Mouse (Mus musculus) limb, embryonic 12.5 days (tissue): ENCODE data around the gene Slit3. TPM values are rescaled to one million over a fixed set of nuclear protein-coding genes. Genes with fewer than 3 reads are reported as not detected.

ENCODE experiments used
- ATAC-seq: fragments of 200-750 bp; cut with Nextera tagmentation; 2 replicates; pipeline ENCODE4 v1.8.0; 2017; ENCODE audit warnings: low read depth, moderate TSS enrichment; ENCODE audit not compliant: insufficient number of reproducible peaks, insufficient read depth, low FRiP score, low TSS enrichment
- H3K27ac ChIP-seq: fragments of 300-500 bp; sonication (generic); 2 replicates; pipeline ENCODE4 v1.5.1; 2016; ENCODE audit warnings: mild to moderate bottlenecking, moderate library complexity
- H3K27me3 ChIP-seq: fragments of 300-500 bp; sonication (generic); 2 replicates; pipeline ENCODE4 v1.6.1; 2016; ENCODE audit warnings: mild to moderate bottlenecking, moderate library complexity
- H3K36me3 ChIP-seq: fragments of 300-500 bp; sonication (generic); 2 replicates; pipeline ENCODE4 v1.6.1; 2016; ENCODE audit warnings: mild to moderate bottlenecking, moderate library complexity
- H3K4me1 ChIP-seq: fragments of 300-500 bp; sonication (generic); replicated peaks from 2 replicates; pipeline ENCODE4 v1.6.1; 2016
- H3K4me2 ChIP-seq: fragments of 300-500 bp; sonication (generic); 2 replicates; pipeline ENCODE4 v1.6.1; 2016; ENCODE audit warnings: mild to moderate bottlenecking, moderate library complexity
- H3K4me3 ChIP-seq: fragments of 300-500 bp; sonication (generic); replicated peaks from 2 replicates; pipeline ENCODE4 v1.5.1; 2016; ENCODE audit warnings: mild to moderate bottlenecking
- H3K9ac ChIP-seq: fragments of 300-500 bp; sonication (generic); replicated peaks from 2 replicates; pipeline ENCODE4 v1.6.1; 2016; ENCODE audit warnings: mild to moderate bottlenecking, moderate library complexity
- H3K9me3 ChIP-seq: fragments of 300-500 bp; sonication (generic); 2 replicates; pipeline ENCODE4 v1.6.1; 2016; ENCODE audit warnings: mild to moderate bottlenecking, moderate library complexity
- WGBS: fragments of 180-500 bp; shearing (Covaris S2); methylation state at CpG from one replicate; pipeline ENCODE4 v1.1.7; 2016; 5-methylcytosine and 5-hydroxymethylcytosine counted together
- polyA plus RNA-seq: library from polyadenylated mRNA; unstranded; fragments of >200 nt; fragmentation: Nextera tagmentation; extraction: Ambion mirVana; gene quantifications from 2 replicates; pipeline ENCODE4 v1.2.1, GENCODE M21; 2016

Gene Slit3
- polyA plus RNA-seq, 1 experiment from 2014 or later = 29.7 TPM

- H3K9me3 ChIP-seq = no peaks in the 10 kb centered on the region
- no peak overlapping the region for H3K4me2 ChIP-seq
- no peaks in the 10 kb centered on the region for H3K36me3 ChIP-seq
- H3K27me3 ChIP-seq = no peaks in the 10 kb centered on the region; the same call in 1 of the 2 replicates
- peak overlapping the region; percentile 74 for H3K27ac ChIP-seq
- ATAC-seq = no peak
- H3K4me1 ChIP-seq = peaks cover 39% of the 10 kb centered on the region
- no peak overlapping the region for H3K9ac ChIP-seq
- WGBS = 26% methylated on average over 6 of the region's 6 CpGs
- no peak overlapping the region for H3K4me3 ChIP-seq
Observed at GRCm38 (mm10) chr11:35437510-35437909, 316.5 kb downstream of the Slit3 start.

- Histone ChIP-seq H3K4me1 (peaks cover 50% of the 10 kb centered on the region), H3K27me3 (no peaks in the 10 kb centered on the region), H3K27ac (no peak overlapping the region), H3K36me3 (no peaks in the 10 kb centered on the region), H3K9ac (no peak overlapping the region), H3K4me2 (no peak overlapping the region), H3K9me3 (no peaks in the 10 kb centered on the region), H3K4me3 (no peak overlapping the region)
- ATAC-seq = no peak
- 82% methylated on average over 11 of the region's 11 CpGs for WGBS
Observed at GRCm38 (mm10) chr11:35440186-35440585, 319.2 kb downstream of the Slit3 start.

DNA sequence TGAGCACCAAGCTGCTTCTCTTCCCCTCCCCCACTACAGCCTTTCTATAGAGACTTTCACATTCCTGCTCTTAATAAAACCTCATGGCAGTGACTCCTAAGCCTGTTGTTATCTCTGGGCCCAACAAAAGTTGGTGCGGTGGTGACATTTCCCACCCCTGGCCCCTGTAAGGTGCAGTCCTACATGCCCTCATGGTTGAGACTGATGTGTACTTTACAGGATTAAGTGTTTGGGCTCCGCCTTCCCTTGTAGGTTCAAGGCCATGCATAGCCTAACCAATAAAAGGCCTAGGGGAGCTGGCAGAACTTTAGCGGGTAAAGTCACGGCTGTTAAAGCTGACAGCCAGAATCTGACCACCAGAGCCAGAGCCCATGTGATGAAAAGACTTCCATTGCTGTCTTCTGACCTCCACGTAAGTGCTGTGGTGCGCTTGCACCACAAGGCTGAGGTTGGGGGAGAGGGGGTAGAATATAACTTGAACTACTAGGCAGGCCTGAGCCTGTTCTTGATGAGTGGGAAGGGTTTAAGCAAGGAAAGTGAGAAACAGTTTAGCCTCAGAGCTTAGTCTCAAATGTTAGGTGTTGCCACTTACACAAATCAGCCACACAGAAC lies 323.6 kb downstream of the Slit3 start:
- H3K36me3 ChIP-seq = no peaks in the 10 kb centered on the region
- 50% methylated on average over 6 of the region's 6 CpGs for WGBS
- no peaks in the 10 kb centered on the region for H3K27me3 ChIP-seq
- no peaks in the 10 kb centered on the region for H3K9me3 ChIP-seq
- H3K4me1 ChIP-seq = peaks cover 53% of the 10 kb centered on the region
- H3K4me2 ChIP-seq = no peak overlapping the region
- no peak overlapping the region for H3K9ac ChIP-seq
- no peak overlapping the region for H3K4me3 ChIP-seq
- H3K27ac ChIP-seq = peak overlapping the region; percentile 47; the same call in 1 of the 2 replicates
- no peak for ATAC-seq

GRCm38 (mm10) chr11:35447951-35448350 lies 326.9 kb downstream of the Slit3 start:
- no peaks in the 10 kb centered on the region for H3K36me3 ChIP-seq
- no peak overlapping the region for H3K4me3 ChIP-seq
- H3K9me3 ChIP-seq = no peaks in the 10 kb centered on the region
- no peaks in the 10 kb centered on the region for H3K27me3 ChIP-seq
- no peak overlapping the region for H3K9ac ChIP-seq
- H3K27ac ChIP-seq = peak overlapping the region; percentile 89
- peak overlapping the region; percentile 13 for H3K4me2 ChIP-seq
- 12% methylated on average over 9 of the region's 9 CpGs for WGBS
- ATAC-seq = peak; percentile 52; the same call in 1 of the 2 replicates
- peaks cover 82% of the 10 kb centered on the region for H3K4me1 ChIP-seq

- WGBS = 85% methylated on average over 6 of the region's 6 CpGs
- H3K27me3 ChIP-seq = no peaks in the 10 kb centered on the region
- H3K4me2 ChIP-seq = no peak overlapping the region
- H3K27ac ChIP-seq = no peak overlapping the region
- H3K9me3 ChIP-seq = no peaks in the 10 kb centered on the region
- peaks cover 89% of the 10 kb centered on the region for H3K4me1 ChIP-seq
- H3K9ac ChIP-seq = no peak overlapping the region
- no peak overlapping the region for H3K4me3 ChIP-seq
- ATAC-seq = no peak
- no peaks in the 10 kb centered on the region for H3K36me3 ChIP-seq
Observed at GRCm38 (mm10) chr11:35449199-35449598, 328.2 kb downstream of the Slit3 start.

DNA sequence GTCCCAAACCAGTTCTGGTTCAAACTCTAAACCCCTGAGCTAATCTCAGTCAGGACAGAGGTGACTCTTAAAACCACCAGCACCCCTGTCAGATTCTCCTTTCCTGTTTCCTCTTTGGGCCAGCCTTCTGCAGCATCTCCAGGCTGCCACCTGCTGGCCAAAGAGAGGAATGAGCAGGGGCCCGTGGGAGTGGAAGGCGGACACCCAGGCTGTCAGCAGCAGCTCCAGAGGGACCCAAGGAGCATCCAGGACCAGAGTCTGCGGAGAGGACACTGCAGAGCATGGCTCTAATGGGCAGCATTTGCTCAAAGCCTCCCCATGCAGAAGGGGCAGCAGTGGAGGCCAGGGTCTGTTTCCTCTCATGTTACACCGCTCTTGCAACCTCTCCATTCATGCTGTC lies 330.6 kb downstream of the Slit3 start:
- peaks cover 73% of the 10 kb centered on the region for H3K4me1 ChIP-seq
- no peaks in the 10 kb centered on the region for H3K36me3 ChIP-seq
- H3K27ac ChIP-seq = peak overlapping the region; percentile 56
- no peaks in the 10 kb centered on the region for H3K27me3 ChIP-seq
- H3K9me3 ChIP-seq = no peaks in the 10 kb centered on the region
- WGBS = 24% methylated on average over 4 of the region's 4 CpGs
- H3K9ac ChIP-seq = no peak overlapping the region
- ATAC-seq = no peak
- H3K4me3 ChIP-seq = no peak overlapping the region
- H3K4me2 ChIP-seq = no peak overlapping the region

GRCm38 (mm10) chr11:35452413-35452812 lies 331.4 kb downstream of the Slit3 start:
- Histone ChIP-seq H3K9me3 (no peaks in the 10 kb centered on the region), H3K36me3 (no peaks in the 10 kb centered on the region), H3K4me3 (no peak overlapping the region), H3K9ac (no peak overlapping the region), H3K4me2 (no peak overlapping the region), H3K27me3 (no peaks in the 10 kb centered on the region), H3K4me1 (peaks cover 66% of the 10 kb centered on the region), H3K27ac (no peak overlapping the region)
- 0 out of 2 replicates have a peak, but pooled peaks have one; percentile 17 for ATAC-seq
- WGBS = 41% methylated on average over 5 of the region's 5 CpGs

DNA sequence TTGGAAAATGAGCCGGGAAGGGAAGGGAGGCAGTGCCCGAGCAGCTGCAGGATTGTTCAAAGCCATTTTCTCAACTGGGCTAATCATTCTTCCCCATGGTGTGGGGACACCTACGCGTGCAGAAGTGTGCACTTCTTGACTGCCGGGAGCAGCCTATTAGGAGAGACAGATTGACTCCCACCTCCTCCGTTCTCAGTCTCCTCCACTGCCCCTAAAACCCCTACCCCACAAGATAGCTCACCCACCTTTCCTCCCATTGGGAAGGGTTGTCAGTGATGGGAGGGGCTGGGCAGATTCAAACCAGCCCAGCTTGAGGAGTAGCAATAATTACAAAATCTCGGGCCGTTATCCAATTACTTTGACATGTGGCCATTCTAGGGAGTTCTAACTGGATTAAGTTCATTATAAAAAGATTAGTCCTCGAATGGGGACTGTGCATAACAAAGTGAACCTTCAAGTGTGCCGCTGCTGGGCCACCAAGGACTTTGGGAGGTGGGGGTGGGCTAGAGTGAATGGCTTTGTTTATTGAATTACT lies 333.2 kb downstream of the Slit3 start:
- Histone ChIP-seq H3K4me2 (no peak overlapping the region), H3K4me1 (peaks cover 53% of the 10 kb centered on the region), H3K9me3 (no peaks in the 10 kb centered on the region), H3K4me3 (no peak overlapping the region), H3K36me3 (no peaks in the 10 kb centered on the region), H3K27ac (no peak overlapping the region), H3K27me3 (no peaks in the 10 kb centered on the region), H3K9ac (no peak overlapping the region)
- no peak for ATAC-seq
- WGBS = 23% methylated on average over 10 of the region's 10 CpGs

DNA sequence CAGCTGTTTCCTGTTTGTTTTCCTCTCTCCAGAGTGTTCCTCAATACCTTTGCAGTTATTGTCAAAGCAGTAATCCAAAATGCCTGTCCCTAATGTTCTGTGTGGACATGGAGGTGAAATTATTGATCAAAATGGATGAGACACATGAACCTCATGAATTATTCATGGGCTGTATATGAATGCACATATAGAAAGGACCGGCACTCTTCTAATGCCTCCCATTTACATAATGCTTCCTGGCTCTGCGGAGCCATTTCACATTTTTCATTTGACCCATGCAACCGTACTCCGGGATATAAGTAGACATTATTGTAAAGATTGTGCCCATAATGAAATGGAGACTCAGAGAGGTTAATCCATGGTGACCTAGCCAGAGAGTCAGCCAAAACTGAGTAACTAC lies 333.8 kb downstream of the Slit3 start:
- no peak overlapping the region for H3K27ac ChIP-seq
- 81% methylated on average over 4 of the region's 4 CpGs for WGBS
- H3K36me3 ChIP-seq = no peaks in the 10 kb centered on the region
- H3K27me3 ChIP-seq = no peaks in the 10 kb centered on the region
- H3K9me3 ChIP-seq = no peaks in the 10 kb centered on the region
- H3K9ac ChIP-seq = no peak overlapping the region
- no peak overlapping the region for H3K4me3 ChIP-seq
- H3K4me1 ChIP-seq = peaks cover 53% of the 10 kb centered on the region
- H3K4me2 ChIP-seq = no peak overlapping the region
- ATAC-seq = no peak

- H3K4me2 ChIP-seq = no peak overlapping the region
- H3K9ac ChIP-seq = no peak overlapping the region
- no peaks in the 10 kb centered on the region for H3K9me3 ChIP-seq
- ATAC-seq = no peak
- H3K27me3 ChIP-seq = no peaks in the 10 kb centered on the region
- H3K4me3 ChIP-seq = no peak overlapping the region
- H3K27ac ChIP-seq = no peak overlapping the region
- 41% methylated on average over 2 of the region's 2 CpGs for WGBS
- H3K4me1 ChIP-seq = peaks cover 23% of the 10 kb centered on the region
- H3K36me3 ChIP-seq = no peaks in the 10 kb centered on the region
Observed at GRCm38 (mm10) chr11:35458068-35458467, 337.0 kb downstream of the Slit3 start.

GRCm38 (mm10) chr11:35466701-35467100 lies 345.7 kb downstream of the Slit3 start:
- H3K27me3 ChIP-seq = no peaks in the 10 kb centered on the region
- WGBS = 87% methylated on average over 6 of the region's 6 CpGs
- H3K9ac ChIP-seq = no peak overlapping the region
- no peak for ATAC-seq
- no peaks in the 10 kb centered on the region for H3K9me3 ChIP-seq
- H3K27ac ChIP-seq = no peak overlapping the region
- H3K4me3 ChIP-seq = no peak overlapping the region
- no peaks in the 10 kb centered on the region for H3K36me3 ChIP-seq
- no peak overlapping the region for H3K4me2 ChIP-seq
- peaks cover 26% of the 10 kb centered on the region for H3K4me1 ChIP-seq

GRCm38 (mm10) chr11:35468847-35469246 lies 347.8 kb downstream of the Slit3 start:
- no peak overlapping the region for H3K4me2 ChIP-seq
- no peak overlapping the region for H3K9ac ChIP-seq
- H3K27me3 ChIP-seq = no peaks in the 10 kb centered on the region
- no peaks in the 10 kb centered on the region for H3K9me3 ChIP-seq
- WGBS = 67% methylated on average over 7 of the region's 7 CpGs
- no peak overlapping the region for H3K4me3 ChIP-seq
- H3K36me3 ChIP-seq = no peaks in the 10 kb centered on the region
- no peak for ATAC-seq
- H3K4me1 ChIP-seq = peaks cover 44% of the 10 kb centered on the region
- no peak overlapping the region for H3K27ac ChIP-seq
